Mouse (Mus musculus): ENCODE results near the gene Cited4.

Cited4 gene

DNA sequence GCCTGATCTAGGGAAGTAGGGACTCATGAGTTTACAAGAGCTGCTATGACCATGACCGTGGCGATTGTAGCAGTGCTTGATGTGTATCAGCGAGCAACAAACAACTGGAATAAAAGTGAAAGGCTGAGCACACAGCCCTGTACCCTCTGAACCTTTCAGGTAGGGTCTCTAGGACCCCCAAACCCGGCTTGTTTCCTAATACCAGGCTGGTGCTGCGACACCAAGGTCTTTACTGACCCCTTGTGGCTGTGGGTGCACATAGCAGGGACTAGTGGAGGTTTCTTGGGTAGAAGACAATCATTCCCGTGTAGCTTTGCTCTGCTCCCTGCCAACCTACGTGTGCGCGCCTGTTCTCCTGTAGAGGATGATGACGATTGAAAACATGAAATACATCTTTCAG is 15.8 kb downstream of the Cited4 start:
- DNase-seq, result peak; percentile 71 to 82

DNA sequence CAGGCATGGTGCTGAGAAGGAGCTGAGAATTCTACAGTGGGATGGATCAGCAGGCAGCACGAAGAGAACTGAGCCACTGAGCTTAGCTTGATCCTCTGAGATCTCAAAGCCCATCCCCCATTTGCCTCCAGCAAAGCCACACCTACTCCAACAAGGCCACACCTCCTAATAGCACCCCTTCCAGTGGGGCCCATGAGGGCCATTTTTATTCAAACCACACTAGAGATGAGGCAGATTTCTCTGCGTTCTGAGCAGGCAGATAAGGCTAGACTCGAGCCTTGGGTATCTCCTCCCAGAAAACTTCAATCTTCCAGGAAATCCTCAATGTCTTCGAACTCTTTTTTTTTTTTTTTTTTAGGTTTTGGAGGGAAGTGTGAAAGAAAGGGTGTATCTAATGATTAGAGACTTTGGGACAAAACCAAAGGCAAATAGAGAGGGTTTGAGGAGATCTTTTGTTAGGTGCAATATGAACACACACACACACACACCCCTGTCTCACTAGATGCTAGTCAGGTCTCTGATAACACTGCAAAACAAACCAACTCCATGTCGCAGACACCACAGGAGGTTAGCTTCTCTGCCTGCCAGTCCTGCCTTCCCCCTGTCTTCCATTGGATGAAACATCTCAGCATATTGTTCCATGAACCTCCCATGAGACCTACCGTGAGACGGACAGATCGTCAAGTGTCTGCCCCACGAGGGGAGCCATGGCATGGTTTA is 17.1 kb downstream of the Cited4 start:
- DNase-seq, result no peak

DNA sequence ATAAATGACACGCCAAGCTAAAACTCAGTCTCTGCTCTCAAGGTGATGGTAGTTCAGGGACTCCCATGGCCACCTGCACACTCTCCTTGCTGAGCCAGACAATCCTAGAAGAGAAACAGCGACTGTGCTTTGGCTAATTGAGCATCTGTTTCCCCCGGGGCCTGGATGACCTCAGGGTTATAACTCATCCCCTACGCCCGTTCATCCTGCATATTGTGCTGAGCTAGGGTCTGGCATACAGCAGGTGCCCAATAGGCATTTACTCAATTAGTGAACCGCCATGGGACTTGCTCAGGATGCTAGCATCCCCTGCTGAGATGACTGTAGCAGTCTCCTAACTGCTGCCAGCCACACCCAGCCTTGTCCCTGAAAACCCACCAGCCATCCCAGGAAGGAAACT is 20.9 kb downstream of the Cited4 start:
- no peak for DNase-seq

DNA sequence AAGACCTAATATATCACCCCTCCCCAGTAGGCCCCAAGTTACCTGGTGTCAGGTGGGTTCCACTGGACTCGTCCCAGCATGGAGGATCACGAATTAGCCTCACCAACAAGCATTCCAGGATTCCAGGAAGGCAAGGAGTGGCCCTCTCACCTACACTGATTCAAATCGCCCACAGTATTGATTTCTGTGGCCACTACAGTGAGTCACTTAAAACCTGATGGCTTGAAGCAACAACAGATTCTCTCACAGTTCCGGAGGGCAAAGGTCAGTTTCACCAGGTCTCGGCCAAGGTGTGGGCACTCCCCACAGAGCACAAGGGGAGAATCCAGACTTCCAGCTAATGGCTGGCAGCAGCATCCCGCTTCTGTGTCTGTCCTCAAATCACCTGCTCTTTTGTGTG is 22.9 kb downstream of the Cited4 start:
- DNase-seq, result no peak

DNA sequence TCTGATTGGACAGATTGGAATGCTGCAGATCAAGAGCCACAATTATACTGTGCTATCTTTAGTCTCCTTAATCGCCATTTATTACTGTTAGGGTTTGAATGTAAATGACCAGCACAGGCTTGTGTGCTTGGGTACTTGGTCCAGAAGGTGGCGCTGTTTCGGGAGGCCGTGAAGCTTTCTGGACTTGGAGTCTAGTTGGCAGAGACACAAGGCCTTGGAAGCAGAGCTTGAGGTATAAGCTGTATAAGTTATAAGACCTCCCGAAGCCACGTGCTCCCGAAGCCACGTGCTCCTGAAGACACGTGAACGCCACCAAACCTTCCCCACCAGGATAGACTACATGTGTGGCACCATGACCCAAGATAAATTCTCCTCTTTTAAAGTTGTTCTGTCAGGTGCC is 26.3 kb downstream of the Cited4 start:
- DNase-seq, result peak; percentile 61 to 64

DNA sequence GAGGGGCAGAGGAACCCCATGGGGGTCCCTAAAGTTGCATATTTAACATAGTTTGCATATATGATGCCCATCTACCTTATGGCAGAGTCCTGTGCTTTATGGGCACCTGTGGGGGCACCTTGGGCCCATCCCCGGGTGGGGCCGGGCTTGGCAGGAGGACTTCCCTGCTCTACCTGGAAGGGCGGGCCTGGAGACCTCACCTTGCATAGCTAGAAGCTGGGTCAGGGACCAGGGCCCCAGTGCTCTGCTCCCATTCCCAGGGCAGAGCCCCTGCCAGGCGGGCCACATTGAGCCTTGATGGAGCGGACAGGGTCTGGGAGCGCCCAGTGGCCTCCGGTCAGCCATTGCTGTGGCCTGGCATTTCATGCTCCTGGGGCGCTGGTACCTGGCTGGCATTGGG is 31.0 kb downstream of the Cited4 start:
- no peak for DNase-seq

DNA sequence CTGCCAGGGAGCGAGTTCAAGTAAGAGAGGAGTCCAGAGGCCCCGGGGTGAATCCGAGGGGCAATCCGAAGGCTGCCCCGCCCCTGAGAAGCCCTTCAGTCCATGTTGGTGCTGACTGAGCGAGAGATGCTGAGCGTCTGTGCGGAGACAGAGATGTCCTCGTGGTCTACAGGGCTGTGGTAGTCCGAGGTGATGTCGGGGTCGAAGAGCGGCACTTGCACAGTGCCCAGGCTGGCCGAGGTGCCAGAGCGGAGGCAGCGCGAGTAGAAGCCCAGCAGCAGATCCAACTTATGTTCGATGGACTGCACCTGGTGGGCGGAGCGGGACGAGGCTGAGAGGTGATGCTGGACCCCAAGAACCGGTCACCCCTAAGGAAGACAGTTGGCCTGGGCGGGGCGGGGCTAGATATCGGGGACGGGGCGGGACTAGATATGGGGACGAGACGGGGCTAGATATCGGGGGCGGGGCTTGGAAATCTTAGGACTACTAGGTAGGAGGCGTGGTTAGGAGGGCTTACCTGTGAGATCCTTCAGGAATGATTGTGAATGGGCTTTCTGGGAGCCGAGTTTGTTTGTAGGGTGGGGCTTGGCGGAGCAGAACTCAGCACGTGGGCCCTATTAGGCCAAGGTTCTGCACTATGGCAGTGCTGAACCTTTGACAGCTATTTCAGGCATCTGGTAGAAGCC is 31.6 kb downstream of the Cited4 start:
- no peak for DNase-seq

DNA sequence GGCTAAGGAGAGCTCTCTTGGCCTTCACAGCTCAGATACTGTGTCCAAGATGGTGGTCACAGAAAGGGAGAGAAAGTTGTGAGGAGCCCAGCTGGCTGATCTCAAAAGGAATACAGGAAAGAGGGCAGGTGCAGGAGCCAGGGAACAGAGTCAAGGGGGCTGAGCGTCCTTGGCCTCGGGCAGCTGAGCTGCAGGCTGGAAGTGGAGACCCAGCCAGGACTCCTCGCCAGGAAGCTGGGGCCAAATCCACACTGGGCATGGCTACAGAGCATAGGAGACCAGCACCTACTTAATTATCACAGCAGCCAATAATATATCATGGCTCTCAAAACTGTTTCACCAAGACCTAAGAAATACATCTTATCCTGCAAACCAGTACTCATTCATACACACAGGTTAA is 34.8 kb downstream of the Cited4 start:
- DNase-seq, result no peak

DNA sequence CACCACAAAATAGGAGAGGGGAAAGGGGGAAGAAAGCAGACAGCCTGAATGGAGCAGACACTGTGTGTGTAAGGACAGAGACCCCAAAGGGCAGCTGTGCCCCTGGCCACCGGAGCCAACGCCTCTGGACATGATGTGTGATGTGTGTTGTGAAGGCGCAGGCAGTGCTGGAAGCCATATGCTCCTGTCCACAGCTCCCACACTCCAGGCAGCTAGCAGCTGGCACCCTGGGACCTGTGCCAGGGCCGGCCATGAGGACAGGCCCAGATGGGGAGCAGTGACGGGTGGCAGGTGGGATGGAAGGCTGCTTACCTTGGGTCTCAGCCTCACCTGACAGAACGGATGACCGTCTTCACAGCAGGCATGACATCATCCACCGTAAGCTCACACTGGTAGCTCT is 35.7 kb downstream of the Cited4 start:
- DNase-seq, result peak; percentile 41 to 52

DNA sequence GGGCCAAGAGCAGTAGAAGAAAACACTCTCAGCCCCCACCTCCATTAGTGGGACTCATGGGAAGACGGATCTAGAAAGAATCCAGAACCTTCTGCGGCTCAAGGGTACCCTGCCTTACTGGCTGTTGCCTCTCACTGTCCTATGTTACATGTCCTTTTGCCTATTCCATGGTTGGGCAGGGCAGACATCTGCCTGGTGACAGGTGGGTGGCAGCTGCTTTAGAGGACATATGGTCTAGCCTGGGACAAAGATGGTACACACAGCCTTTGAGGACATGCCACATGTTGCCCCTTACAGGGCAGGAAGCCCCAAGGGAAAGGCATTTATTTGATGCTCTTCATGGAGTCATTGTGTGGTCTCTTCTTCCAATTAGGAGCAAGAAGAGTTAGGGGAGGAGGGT is 36.1 kb downstream of the Cited4 start:
- DNase-seq, result no peak

DNA sequence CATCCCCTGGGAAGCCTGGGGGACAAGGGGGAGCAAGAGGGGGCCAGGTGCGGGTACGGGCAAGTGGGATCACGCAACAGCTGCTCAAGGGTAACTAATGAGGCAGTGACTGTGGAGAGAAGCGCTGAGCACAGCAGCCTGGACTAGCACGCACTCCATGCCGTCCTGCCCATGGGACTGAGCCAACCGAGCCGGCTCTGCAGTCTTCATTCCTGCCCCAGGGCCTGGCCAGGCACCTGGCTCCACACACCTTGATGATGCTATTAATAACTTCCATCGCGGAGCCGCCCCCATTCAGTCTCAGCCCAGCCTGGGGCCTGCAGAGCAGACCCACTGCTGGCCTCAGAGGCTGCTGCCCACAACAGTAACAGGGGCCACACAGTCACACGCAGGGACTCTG is 45.9 kb downstream of the Cited4 start:
- DNase-seq, result no peak

DNA sequence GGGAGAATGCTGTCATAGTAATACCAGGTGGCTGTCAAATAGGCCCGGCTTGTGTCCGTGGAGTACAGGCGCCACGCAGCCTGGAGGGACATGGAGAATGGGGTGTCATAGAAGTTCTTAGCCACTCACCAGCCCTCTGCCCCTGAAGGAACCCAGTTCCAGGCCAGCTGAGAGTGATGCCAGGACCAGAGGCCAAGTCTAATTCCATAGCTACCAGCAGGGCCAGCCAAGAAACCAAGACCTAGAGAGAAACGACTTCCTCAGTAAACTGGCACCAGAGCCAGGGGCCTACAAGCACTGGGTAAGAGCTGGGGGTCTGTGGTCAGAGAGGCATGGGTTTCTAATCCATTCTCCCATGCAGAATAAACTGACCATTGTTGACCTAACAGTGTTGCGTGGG is 46.6 kb downstream of the Cited4 start:
- no peak for DNase-seq

DNA sequence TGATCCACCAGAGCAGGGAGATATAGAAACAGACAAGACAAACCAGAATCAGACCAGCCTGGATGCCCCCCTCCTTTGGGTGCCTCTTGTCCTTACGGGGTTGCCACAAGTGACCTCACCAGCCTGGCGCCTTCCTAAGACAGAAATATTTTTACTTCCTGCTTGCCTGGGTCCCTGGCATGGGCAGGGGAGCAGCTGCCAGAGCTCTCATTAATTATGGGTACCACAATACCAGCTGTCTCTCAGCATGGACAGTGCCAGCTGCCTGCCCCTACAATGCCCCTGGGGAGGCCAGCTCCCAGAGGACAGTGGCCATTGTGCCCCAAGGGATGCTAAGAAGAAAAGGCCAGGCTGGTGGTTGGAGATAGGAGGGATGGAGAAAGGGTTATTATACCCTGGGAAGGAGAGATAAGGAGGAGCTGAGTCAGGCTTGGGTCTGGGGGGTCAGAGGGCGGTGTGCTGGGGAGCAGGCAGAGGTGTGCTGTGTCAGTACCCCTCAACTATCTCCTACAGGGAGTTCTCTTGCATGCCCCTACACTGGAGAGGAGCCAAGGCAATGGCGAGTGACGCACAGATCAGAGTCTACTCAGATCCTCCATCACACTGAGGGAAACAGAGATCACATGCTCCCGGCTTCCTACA is 47.6 kb downstream of the Cited4 start:
- DNase-seq, result no peak

DNA sequence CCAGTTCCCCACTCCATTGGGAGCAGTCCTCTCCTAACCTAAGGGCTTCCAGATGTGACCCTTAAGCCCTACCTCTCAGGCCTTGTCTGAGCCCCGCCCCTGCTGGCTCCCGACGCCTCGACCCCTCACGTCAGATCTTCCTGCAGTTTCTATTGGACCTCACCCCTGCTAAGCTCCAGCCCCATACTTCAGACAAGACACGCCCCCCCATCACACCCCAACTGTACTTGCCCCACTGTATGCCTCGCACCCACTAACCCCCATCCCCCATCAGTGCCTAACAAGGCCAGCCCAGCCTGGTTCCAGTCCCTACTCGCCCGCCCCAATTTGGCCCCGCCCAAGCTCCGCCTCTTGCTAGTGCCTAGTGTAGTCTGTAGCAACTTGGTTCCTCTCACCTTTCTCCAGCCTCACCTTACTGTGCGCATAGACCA is 49.8 kb downstream of the Cited4 start:
- DNase-seq, result peak; percentile 41 to 66

DNA sequence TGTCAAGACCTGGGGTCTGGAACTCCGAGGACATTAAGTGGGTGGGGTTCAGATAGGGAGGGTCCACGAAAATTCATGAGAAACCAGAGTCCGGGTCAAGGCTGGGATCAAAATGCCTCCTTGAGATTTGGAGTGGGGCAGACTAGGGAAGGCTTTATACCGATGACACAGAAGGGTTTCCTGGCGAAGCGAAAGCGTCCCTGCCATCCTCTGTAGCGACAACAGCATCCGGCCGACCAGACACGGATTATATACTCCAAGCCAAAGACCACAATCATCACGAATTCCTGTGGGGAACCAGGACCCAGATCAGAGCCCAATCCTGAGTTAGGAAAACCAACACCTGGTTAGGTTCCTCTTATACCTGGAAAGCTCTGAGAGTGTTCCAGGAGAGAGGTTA is 50.4 kb downstream of the Cited4 start:
- DNase-seq, result no peak

All from cerebellum, adult 18-20 months (tissue).